Mouse (Mus musculus): Measurements from ENCODE around the gene Olfr63.
"Not testable (repeated sequence)": the region's sequence is repeated elsewhere in the genome, so short reads cannot be mapped to it uniquely, and the experiment has no call there.

Olfr63 gene

DNA sequence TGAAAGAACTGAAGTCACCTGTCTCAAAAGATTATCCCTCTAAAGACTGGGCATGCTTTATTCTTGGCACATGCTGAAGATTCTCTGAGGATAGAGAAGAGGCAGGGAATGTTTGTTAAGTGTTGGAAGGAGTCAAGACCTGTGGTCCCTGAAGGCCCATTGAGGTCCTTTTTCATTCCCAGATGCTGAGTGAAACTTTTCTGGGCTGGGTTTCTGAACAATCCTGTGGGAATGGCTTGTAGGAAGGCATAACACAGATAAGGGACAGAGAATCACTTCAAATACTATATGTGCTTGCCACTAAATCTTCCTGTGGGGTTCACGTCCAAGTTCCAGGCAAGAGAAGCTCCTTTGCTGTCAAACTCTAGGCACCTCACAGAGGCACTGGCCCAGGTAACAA, at the start of gene Olfr63:
Olfr63 (plus strand) TSS at position 301 of the 400 bp plus-strand sequence.
- no peak for DNase-seq (ENCODE audit: low spot score in 2 of 2)

DNA sequence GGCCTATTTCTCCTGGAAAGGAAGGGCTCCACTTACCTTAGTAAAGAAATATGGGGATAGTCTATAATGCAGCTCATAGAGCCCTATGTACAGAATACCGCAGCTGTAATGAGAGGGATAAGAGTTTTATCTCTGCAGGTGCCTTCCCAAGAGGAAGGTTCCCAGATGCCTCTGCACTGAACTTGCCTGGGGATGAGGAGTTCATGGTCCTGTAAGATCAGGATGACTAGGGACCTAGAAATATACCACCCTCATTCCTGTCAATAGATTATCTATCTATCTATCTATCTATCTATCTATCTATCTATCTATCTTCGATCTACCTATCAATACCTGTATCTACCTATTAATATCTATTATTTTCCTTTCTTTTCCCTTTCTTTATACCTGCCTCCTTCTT, 42.9 kb upstream of the Olfr63 start, which contains the start of gene Olfr1564:
Olfr1564 (minus strand) TSS at position 101 of the 400 bp plus-strand sequence.
- no peak for DNase-seq (ENCODE audit: low spot score in 2 of 2)

DNA sequence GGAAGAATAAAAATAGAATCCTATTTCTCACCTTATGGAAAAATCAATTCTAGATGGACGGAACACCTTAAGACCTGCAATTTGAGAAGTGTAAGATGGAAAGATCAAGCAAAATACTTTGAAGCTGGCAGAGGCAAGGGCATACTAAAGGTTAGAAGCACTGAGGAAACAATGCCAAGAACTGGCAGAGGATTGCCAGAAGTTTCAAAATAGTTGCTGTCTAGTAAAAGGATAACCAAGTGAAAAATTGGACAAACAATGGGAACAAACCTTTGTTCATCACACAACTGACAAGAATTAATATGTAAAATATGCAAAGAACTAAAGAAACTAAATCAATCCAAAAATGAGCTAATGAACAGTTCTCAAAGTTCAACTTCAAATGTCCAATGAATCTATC, 27.8 kb upstream of the Olfr63 start:
- DNase-seq (ENCODE audit: low spot score in 2 of 2), result not testable (repeated sequence)

DNA sequence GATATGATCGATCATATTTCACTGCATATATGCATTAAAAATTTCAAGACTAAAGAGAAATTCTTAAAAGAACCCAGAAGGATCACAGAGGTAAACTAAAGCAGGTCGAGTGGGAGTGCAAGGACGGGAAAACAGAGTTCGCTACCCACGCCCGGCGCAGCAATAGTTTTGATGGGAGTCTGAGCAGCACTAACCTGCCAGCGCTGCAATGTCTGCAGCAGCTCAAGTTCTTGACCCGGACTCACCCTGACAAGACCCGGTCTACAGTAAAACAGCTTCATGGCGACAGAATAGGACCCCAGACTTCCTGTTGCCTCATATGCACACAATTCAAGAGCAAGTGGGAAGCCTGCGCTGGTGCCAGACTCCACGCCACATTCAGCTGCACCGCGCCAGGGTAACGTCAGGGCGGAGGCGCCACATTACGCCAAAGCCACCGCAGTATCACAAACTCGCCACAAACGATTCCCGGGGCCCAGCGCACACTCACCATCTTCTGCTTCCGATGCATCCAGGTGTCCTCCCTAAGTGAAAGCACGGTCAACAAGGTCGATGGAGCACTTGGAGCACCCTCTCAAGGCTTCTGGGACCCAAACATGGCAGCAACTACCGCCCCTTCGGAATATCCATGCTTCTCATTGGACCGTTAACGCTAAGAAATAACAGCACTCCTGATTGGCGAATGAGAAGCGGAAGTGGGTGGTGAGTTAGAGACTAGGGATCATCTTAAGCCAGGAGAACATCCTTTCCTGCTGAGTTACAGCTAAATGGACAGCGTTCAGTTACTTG, 9.8 kb upstream of the Olfr63 start, which contains the start of gene Zfp955a:
Zfp955a (minus strand) TSS at position 616 of the 789 bp plus-strand sequence.
- DNase-seq (ENCODE audit: low spot score in 2 of 2), result not testable (repeated sequence)

DNA sequence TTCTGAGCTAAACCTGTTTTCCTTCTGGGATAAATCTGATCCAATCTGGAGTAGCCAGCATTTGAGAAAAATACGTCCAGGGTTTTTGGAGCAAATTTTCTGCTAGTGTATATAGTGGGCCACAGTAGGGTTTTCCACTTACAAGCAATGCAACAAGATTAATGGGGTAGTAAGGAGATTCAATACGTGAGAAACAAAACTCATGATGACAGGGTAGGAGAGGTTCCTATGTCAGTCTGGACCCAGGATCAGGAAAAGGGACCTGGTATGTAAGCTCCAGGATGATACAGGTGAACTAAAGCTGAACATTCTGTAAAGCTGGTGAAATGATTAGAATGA, 9.2 kb upstream of the Olfr63 start:
- not testable (repeated sequence) for DNase-seq (ENCODE audit: low spot score in 2 of 2)

DNA sequence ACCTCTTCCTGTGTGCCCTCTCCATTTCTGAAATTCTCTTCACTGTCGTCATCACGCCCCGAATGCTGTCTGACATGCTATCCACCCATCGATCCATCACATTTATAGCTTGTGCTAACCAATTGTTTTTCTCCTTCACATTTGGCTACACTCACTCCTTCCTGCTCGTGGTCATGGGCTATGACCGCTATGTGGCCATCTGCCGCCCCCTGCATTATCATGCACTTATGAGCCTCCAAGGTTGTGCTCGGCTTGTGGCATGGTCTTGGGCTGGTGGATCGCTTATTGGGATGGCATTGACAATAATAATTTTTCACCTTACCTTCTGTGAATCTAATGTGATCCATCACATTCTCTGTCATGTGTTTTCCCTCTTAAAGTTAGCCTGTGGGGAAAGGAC, 4.4 kb downstream of the Olfr63 start:
- no peak for DNase-seq (ENCODE audit: low spot score in 2 of 2)

DNA sequence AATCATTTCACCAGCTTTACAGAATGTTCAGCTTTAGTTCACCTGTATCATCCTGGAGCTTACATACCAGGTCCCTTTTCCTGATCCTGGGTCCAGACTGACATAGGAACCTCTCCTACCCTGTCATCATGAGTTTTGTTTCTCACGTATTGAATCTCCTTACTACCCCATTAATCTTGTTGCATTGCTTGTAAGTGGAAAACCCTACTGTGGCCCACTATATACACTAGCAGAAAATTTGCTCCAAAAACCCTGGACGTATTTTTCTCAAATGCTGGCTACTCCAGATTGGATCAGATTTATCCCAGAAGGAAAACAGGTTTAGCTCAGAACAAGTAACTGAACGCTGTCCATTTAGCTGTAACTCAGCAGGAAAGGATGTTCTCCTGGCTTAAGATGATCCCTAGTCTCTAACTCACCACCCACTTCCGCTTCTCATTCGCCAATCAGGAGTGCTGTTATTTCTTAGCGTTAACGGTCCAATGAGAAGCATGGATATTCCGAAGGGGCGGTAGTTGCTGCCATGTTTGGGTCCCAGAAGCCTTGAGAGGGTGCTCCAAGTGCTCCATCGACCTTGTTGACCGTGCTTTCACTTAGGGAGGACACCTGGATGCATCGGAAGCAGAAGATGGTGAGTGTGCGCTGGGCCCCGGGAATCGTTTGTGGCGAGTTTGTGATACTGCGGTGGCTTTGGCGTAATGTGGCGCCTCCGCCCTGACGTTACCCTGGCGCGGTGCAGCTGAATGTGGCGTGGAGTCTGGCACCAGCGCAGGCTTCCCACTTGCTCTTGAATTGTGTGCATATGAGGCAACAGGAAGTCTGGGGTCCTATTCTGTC, 24.8 kb downstream of the Olfr63 start, which contains the start of gene Zfp955b:
Zfp955b (plus strand) TSS at position 506 of the 837 bp plus-strand sequence.
- DNase-seq (ENCODE audit: low spot score in 2 of 2), result not testable (repeated sequence)

DNA sequence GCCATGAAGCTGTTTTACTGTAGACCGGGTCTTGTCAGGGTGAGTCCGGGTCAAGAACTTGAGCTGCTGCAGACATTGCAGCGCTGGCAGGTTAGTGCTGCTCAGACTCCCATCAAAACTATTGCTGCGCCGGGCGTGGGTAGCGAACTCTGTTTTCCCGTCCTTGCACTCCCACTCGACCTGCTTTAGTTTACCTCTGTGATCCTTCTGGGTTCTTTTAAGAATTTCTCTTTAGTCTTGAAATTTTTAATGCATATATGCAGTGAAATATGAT, 25.3 kb downstream of the Olfr63 start:
- DNase-seq (ENCODE audit: low spot score in 2 of 2), result not testable (repeated sequence)
